Mouse (Mus musculus) liver, embryonic 16.5 days (tissue): Measurements from ENCODE around the gene Tufm. TPM values are rescaled to one million over a fixed set of nuclear protein-coding genes. Genes with fewer than 3 reads are reported as not detected.
"Not testable (repeated sequence)": the region's sequence is repeated elsewhere in the genome, so short reads cannot be mapped to it uniquely, and the experiment has no call there.

Experiments
- ATAC-seq: fragments of 200-750 bp; cut with Nextera tagmentation; 2 replicates; pipeline ENCODE4 v1.8.0; 2017; ENCODE audit warnings: low read depth, mild to moderate bottlenecking, moderate number of reproducible peaks, moderate library complexity
- H3K27ac ChIP-seq: fragments of 300-500 bp; sonication (generic); 2 replicates; pipeline ENCODE4 v1.5.1; 2014; ENCODE audit warnings: mild to moderate bottlenecking, low read length
- H3K27me3 ChIP-seq: fragments of 300-500 bp; sonication (generic); 2 replicates; pipeline ENCODE4 v1.6.1; 2014; ENCODE audit warnings: low read depth, low read length, mixed read lengths; ENCODE audit not compliant: control insufficient read depth, insufficient read depth
- H3K36me3 ChIP-seq: fragments of 300-500 bp; sonication (generic); 2 replicates; pipeline ENCODE4 v1.6.1; 2014; ENCODE audit warnings: mild to moderate bottlenecking; ENCODE audit not compliant: control insufficient read depth, insufficient read depth
- H3K4me1 ChIP-seq: fragments of 300-500 bp; sonication (generic); 2 replicates; pipeline ENCODE4 v1.6.1; 2014; ENCODE audit warnings: low read depth, low read length, mixed read lengths; ENCODE audit not compliant: control insufficient read depth
- H3K4me2 ChIP-seq: fragments of 300-500 bp; sonication (generic); 2 replicates; pipeline ENCODE4 v1.6.1; 2014; ENCODE audit warnings: low read depth, low read length, mixed read lengths
- H3K4me3 ChIP-seq: fragments of 300-500 bp; sonication (generic); 2 replicates; pipeline ENCODE4 v1.5.1; 2014; ENCODE audit warnings: low read depth, mild to moderate bottlenecking, low read length
- H3K9ac ChIP-seq: fragments of 300-500 bp; sonication (generic); 2 replicates; pipeline ENCODE4 v1.6.1; 2014; ENCODE audit warnings: low read depth, low read length
- H3K9me3 ChIP-seq: fragments of 300-500 bp; sonication (generic); replicated peaks from 2 replicates; pipeline ENCODE4 v1.6.1; 2016; ENCODE audit warnings: low read length; ENCODE audit not compliant: control insufficient read depth
- WGBS: fragments of 180-500 bp; shearing (Covaris S2); extraction: QIAGEN DNeasy Blood & Tissue Kit; methylation state at CpG from one replicate; pipeline ENCODE4 v1.1.7; 2014; ENCODE audit not compliant: insufficient replicate concordance; 5-methylcytosine and 5-hydroxymethylcytosine counted together
- polyA plus RNA-seq: library from polyadenylated mRNA; unstranded; fragments of >200 nt; fragmentation: Nextera tagmentation; extraction: Ambion mirVana; gene quantifications from 2 replicates; pipeline ENCODE4 v1.2.1, GENCODE M21; 2015

The Tufm gene
- polyA plus RNA-seq, 1 experiment from 2014 or later: 84.0 TPM

DNA sequence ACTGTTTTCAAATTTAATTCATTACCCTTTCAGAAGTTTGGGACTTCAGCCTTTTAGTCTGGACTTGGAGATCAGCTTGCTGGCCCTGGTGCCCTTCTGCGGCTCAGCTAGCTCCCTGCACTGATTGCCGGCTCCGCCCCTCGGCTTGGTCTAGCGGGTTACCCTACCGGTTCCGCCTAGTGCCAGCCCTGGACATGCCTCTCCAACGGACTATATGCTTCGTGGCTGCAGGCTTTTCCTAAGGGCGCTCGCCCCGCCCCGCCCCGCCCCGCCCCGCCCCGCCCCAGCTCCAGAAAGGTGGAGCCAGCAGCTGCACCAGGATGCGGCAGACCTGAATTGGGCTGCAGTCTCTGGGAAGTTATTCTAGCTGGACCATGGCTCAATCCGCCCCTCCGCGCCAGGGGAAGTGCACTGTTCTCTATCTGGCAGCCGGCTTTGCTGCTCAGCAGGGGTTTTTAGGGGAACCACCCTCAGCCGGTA lies 4.7 kb upstream of the Tufm start:
- H3K36me3 ChIP-seq: no peaks in the 10 kb centered on the region
- H3K4me1 ChIP-seq: peaks cover 11% of the 10 kb centered on the region
- H3K4me3 ChIP-seq: peak overlapping the region; percentile 50
- H3K4me2 ChIP-seq: peak overlapping the region; percentile 73
- H3K27me3 ChIP-seq: no peaks in the 10 kb centered on the region
- peak overlapping the region; percentile 50; the same call in 1 of the 2 replicates for H3K27ac ChIP-seq
- H3K9me3 ChIP-seq: no peaks in the 10 kb centered on the region
- H3K9ac ChIP-seq: peak overlapping the region; percentile 48
- ATAC-seq: peak; percentile 84
- WGBS: under 1% methylated on average over 23 of the region's 23 CpGs

DNA sequence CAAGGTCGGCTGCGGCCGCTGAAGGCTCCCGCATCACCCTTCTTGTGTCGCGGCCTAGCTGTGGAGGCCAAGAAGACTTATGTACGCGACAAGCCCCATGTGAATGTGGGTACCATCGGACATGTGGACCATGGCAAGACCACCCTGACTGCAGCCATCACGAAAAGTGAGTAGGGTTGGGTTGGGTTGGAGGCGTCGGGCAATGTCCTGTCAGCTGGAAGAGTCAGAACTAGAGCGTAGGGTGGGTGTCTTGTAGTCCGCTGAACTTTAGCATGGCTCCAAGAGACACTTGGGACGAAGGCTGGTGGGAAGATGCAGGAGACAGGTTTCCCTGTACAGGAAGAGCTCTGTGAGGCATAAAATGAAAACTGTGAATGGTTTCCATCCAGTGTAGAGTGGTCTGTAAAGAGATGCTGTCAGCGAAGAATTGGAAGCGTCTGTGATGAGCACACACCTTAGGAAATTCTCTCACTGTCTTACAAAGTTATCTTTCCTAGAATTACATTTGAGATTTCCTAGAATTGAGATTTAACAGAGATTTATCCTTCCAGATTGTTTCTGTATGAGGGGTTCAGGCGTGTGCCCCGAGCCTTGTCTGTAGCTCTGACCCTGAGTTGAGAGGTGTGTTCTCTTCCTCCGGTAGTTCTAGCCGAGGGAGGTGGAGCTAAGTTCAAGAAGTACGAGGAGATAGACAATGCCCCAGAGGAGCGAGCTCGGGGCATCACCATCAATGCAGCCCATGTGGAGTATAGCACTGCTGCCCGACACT lies 640 bp downstream of the Tufm start:
- H3K9ac ChIP-seq: peak overlapping the region; percentile 74
- ATAC-seq, H3K9me3 ChIP-seq, H3K27me3 ChIP-seq: not testable (repeated sequence)
- H3K4me3 ChIP-seq: peak overlapping the region; percentile 81
- H3K4me2 ChIP-seq: peak overlapping the region; percentile 62
- 5% methylated on average over 15 of the region's 25 CpGs for WGBS
- H3K36me3 ChIP-seq: peaks cover 16% of the 10 kb centered on the region
- H3K4me1 ChIP-seq: peaks cover 15% of the 10 kb centered on the region
- H3K27ac ChIP-seq: peak overlapping the region; percentile 18

DNA sequence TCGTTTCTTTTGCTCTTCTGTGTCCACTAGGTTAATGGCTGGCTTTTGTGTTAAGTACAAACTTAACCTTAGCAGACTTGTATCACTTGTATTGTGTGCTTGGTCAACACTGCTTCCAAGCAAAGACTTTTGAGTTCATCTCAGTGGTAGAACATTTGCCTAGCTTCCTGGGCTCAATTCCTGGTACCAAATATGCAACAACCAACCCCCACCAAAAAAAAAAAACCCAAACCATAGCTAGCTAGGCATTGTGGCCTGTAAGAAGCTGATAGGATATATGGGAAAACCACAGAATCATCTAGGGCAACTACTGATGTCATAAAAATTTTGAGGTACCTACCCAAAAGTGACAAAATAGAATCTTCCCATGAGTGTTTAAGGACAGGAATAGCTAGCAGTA lies 3.8 kb downstream of the Tufm start:
- H3K9ac ChIP-seq: no peak overlapping the region
- H3K36me3 ChIP-seq: peaks cover 48% of the 10 kb centered on the region
- no peak for ATAC-seq
- 38% methylated on average over 1 of the region's 1 CpGs for WGBS
- H3K27me3 ChIP-seq: no peaks in the 10 kb centered on the region
- no peak overlapping the region for H3K27ac ChIP-seq
- H3K4me3 ChIP-seq: no peak overlapping the region
- H3K4me1 ChIP-seq: peaks cover 10% of the 10 kb centered on the region
- no peaks in the 10 kb centered on the region for H3K9me3 ChIP-seq
- no peak overlapping the region for H3K4me2 ChIP-seq

DNA sequence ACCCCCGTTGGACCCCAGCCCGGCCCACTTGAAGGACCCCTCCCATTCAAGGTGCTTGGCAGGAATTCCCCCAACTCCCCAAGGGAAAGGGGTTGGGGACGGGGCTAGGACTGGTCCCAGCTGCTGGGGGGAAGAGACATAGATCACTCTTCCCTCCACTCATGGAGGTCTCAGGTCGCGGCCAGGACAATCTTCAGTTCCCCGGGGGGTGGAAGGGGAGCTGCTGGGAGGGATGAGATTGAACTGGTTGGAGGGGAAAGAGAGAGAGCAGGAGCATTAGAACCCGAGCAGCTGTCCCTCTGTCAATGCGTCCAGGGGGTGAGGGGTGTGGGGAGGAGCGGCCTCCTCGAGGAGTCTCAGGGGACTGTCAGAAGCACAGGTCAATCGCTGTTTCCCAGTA lies 4.8 kb downstream of the Tufm start:
- Histone ChIP-seq H3K9me3 (no peaks in the 10 kb centered on the region), H3K9ac (no peak overlapping the region), H3K27ac (no peak overlapping the region), H3K4me2 (no peak overlapping the region), H3K27me3 (no peaks in the 10 kb centered on the region), H3K4me1 (peaks cover 10% of the 10 kb centered on the region), H3K4me3 (no peak overlapping the region), H3K36me3 (peaks cover 57% of the 10 kb centered on the region)
- ATAC-seq: no peak
- WGBS: 65% methylated on average over 11 of the region's 11 CpGs

DNA sequence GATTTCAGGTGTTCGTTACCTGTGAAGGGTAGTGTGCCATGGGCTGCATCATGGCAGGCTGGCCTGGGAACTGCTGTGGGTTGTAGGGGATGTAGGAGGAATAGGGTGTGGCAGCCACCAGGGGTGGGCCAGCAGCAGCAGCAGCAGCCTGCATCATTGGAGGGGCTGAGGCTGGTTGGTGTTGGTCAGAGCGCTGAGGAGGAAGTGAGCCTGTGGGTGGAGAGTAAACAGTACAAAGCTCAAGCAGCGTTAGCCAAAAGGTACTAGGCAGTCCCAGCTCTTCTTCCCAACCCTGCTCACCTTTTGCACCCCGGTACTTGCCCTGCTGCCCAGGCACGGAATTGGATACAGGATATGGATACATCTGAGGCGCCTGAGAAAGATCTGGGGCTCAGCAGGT lies 7.0 kb downstream of the Tufm start:
- no peak overlapping the region for H3K4me3 ChIP-seq
- 80% methylated on average over 6 of the region's 6 CpGs for WGBS
- peak overlapping the region; percentile 58; the same call in 1 of the 2 replicates for H3K27ac ChIP-seq
- H3K9ac ChIP-seq: no peak overlapping the region
- no peaks in the 10 kb centered on the region for H3K27me3 ChIP-seq
- peaks cover 79% of the 10 kb centered on the region for H3K36me3 ChIP-seq
- H3K4me2 ChIP-seq: no peak overlapping the region
- peak; percentile 84 for ATAC-seq
- H3K9me3 ChIP-seq: no peaks in the 10 kb centered on the region
- H3K4me1 ChIP-seq: no peaks in the 10 kb centered on the region; the same call in 1 of the 2 replicates

DNA sequence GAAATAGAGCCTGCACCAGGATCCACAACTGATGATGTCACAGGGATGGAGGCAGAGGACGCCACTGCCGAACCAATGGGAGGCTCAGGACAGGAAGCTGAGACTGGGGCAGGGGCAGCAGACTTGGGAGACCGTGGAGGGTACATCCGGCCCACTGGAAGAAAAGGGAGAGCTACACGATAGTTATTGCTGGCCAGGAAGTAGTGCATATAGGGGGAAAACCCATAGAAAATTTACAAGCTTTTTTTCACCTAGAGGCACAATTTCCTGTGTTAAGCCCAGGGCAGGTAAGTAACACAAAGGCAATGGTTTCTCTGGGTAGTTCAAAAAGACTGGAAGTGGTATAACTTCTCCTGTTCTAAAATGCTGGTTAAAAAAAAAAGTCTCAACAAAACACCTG lies 9.3 kb downstream of the Tufm start:
- Histone ChIP-seq H3K36me3 (peaks cover 95% of the 10 kb centered on the region), H3K27me3 (no peaks in the 10 kb centered on the region), H3K4me2 (no peak overlapping the region), H3K9ac (no peak overlapping the region), H3K27ac (no peak overlapping the region), H3K4me1 (peaks cover 12% of the 10 kb centered on the region), H3K4me3 (no peak overlapping the region), H3K9me3 (no peaks in the 10 kb centered on the region)
- WGBS: 88% methylated on average over 5 of the region's 5 CpGs
- ATAC-seq: no peak

DNA sequence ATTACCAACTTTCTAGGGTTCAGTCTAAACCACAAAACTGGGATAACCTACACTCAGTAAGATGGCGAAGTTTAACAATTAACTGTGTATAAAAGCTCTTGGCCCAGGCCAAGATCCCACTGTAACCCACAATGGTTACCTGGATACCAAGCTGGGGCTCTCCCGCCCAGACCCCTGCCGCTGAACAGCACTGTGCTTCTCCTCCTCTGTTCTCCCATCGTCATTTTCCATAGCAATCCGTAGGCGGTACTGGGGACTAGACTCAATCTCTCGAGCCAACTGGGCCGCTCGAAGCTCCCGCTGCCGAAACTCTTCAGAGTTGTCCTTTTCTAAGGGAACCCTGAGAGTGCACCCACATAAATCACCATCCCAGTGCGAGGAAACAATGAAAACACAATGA lies 10.8 kb downstream of the Tufm start:
- no peak overlapping the region for H3K4me3 ChIP-seq
- peaks cover 12% of the 10 kb centered on the region for H3K4me1 ChIP-seq
- no peak for ATAC-seq
- no peak overlapping the region for H3K27ac ChIP-seq
- peaks cover 83% of the 10 kb centered on the region for H3K36me3 ChIP-seq
- WGBS: 92% methylated on average over 12 of the region's 12 CpGs
- H3K4me2 ChIP-seq: no peak overlapping the region
- H3K9ac ChIP-seq: no peak overlapping the region
- no peaks in the 10 kb centered on the region for H3K9me3 ChIP-seq
- H3K27me3 ChIP-seq: no peaks in the 10 kb centered on the region

DNA sequence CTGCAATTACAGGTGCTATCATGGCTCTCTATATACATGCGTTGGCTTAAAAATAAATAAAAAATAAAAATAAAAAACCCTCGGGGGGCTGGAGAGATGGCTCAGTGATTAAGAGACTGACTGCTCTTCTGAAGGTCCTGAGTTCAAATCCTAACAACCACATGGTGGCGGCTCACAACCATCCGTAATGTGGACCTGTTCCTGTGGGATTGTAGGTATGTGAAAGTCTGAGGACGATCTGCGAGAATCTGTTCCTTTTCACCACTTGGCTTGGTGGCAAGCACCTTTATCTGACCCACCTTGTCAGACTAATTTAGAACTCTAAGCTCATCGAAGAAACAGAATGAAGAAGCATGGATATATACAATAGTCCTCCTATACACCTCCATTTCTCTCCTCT lies 12.3 kb downstream of the Tufm start:
- Histone ChIP-seq H3K27me3 (no peaks in the 10 kb centered on the region), H3K9me3 (no peaks in the 10 kb centered on the region), H3K36me3 (peaks cover 68% of the 10 kb centered on the region), H3K9ac (no peak overlapping the region), H3K4me3 (no peak overlapping the region), H3K4me1 (peaks cover 12% of the 10 kb centered on the region), H3K27ac (no peak overlapping the region), H3K4me2 (no peak overlapping the region)
- ATAC-seq: no peak
- 89% methylated on average over 7 of the region's 7 CpGs for WGBS

DNA sequence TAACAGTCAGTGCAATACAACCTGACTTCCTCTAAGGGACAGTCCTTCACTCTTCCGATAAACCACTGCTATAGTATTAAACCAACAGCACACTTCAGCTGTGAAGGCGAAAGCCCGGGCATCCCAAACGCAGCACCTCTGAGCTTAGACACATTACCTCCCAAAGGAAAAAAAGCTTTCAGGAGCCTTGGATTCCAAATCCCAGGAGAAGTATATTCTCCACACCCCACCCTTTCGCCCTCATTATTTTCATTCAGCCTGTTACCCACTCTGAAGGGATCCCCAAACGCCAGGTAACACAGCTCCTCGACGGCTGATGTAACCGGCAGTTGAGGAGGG lies 14.5 kb downstream of the Tufm start:
- Histone ChIP-seq H3K4me3 (peak overlapping the region; percentile 100), H3K4me2 (peak overlapping the region; percentile 54), H3K9ac (peak overlapping the region; percentile 100), H3K4me1 (peaks cover 12% of the 10 kb centered on the region), H3K36me3 (peaks cover 46% of the 10 kb centered on the region), H3K9me3 (no peaks in the 10 kb centered on the region), H3K27ac (peak overlapping the region; percentile 100), H3K27me3 (no peaks in the 10 kb centered on the region)
- WGBS: 1% methylated on average over 9 of the region's 9 CpGs
- no peak for ATAC-seq
